Mouse (Mus musculus): ENCODE measurements around the gene Gfer.

DNA sequence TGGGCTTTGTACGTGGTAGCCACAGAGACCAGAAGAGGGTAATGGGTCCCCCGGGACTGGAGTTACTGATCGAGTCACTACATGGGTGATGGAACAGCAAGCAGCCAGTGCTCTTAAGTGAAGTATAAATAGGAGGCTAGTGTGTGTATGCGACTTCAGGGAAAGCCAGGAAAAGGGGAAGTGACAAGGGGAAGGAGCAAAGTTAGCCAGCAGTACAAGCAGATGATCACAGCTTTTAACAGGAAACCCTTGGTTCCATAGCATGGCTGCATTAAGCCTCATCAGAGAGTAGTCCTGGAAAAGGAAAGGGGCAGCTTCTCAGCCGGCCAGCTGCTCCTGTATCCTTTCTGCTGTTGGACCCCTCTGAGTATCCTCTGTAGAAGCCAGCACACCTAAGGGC is 3.6 kb downstream of the Gfer start:
- TF ChIP-seq CTCF (IDR thresholded peaks at IDR 0.05; ENCODE audit: borderline replicate concordance, insufficient read depth, low read depth, low read length) (no peak), POLR2A (IDR thresholded peaks at IDR 0.05; ENCODE audit: borderline replicate concordance, insufficient read depth, low read length) (no peak)

Measured in cerebellum, adult 2 months (tissue).